11 mouse cellular contexts compared by ENCODE assay signal in genomic region chr9:115038215-115038614, GRCm38 (mm10). TPM values are rescaled to one million over a fixed set of nuclear protein-coding genes. Genes with fewer than 3 reads are reported as not detected.
DNase-seq lines count a peak whose midpoint lies in the region; ATAC-seq and TF ChIP-seq lines count a peak whose summit lies in the region.
"Had no signal": no experiment of that assay in that cellular context is flagged by ENCODE, and none has a peak within 500 bp of the region (broad histone marks: within the 10 kb centered on the region; RNA-seq: fewer than 3 reads in every experiment).

No protein-coding gene starts in this region.

- H3K27me3 ChIP-seq in embryonic facial prominence, embryonic 11.5 days (ENCODE audit: control insufficient read depth, insufficient read depth, low read length), result no peaks in the 10 kb centered on the region
- no peaks in the 10 kb centered on the region for H3K27me3 ChIP-seq in embryonic facial prominence, embryonic 10.5 days (replicated peaks; ENCODE audit: low read depth, poor library complexity, severe bottlenecking)
- H3K27me3 ChIP-seq in hindbrain, embryonic 12.5 days, result peaks cover 6% of the 10 kb centered on the region; the same call in 1 of the 2 replicates
- H3K27me3 ChIP-seq in neural tube, embryonic 15.5 days (replicated peaks), result no peaks in the 10 kb centered on the region
- no peaks in the 10 kb centered on the region for H3K27me3 ChIP-seq in liver, postnatal 0 days (ENCODE audit: insufficient read depth, low read length)
- H3K27me3 ChIP-seq: limb, embryonic 13.5 days had no signal

- no peaks in the 10 kb centered on the region for H3K9me3 ChIP-seq in embryonic facial prominence, embryonic 11.5 days (replicated peaks; ENCODE audit: control insufficient read depth, low read length)
- no peaks in the 10 kb centered on the region for H3K9me3 ChIP-seq in embryonic facial prominence, embryonic 10.5 days
- no peaks in the 10 kb centered on the region for H3K9me3 ChIP-seq in hindbrain, embryonic 12.5 days (replicated peaks)
- no peaks in the 10 kb centered on the region for H3K9me3 ChIP-seq in neural tube, embryonic 15.5 days (replicated peaks)
- no peaks in the 10 kb centered on the region for H3K9me3 ChIP-seq in liver, postnatal 0 days (ENCODE audit: low read length)
- H3K9me3 ChIP-seq: limb, embryonic 13.5 days had no signal

- H3K4me1 ChIP-seq in embryonic facial prominence, embryonic 11.5 days (ENCODE audit: control insufficient read depth, insufficient read depth, low read length), result no peaks in the 10 kb centered on the region; the same call in 1 of the 2 replicates
- peaks cover 24% of the 10 kb centered on the region for H3K4me1 ChIP-seq in embryonic facial prominence, embryonic 10.5 days
- H3K4me1 ChIP-seq in hindbrain, embryonic 12.5 days, result peaks cover 20% of the 10 kb centered on the region
- H3K4me1 ChIP-seq in neural tube, embryonic 15.5 days, result peaks cover 23% of the 10 kb centered on the region
- H3K4me1 ChIP-seq in liver, postnatal 0 days (ENCODE audit: insufficient read depth), result no peaks in the 10 kb centered on the region

- H3K4me2 ChIP-seq in embryonic facial prominence, embryonic 11.5 days (ENCODE audit: low read depth, low read length), result no peak overlapping the region
- 0 out of 2 replicates have a peak overlapping the region, but pooled peaks have one; percentile 4 for H3K4me2 ChIP-seq in hindbrain, embryonic 12.5 days (replicated peaks)
- H3K4me2 ChIP-seq in neural tube, embryonic 15.5 days, result peak overlapping the region; percentile 27
- H3K4me2 ChIP-seq in liver, postnatal 0 days (ENCODE audit: low read depth, low read length), result no peak overlapping the region
- H3K4me2 ChIP-seq: limb, embryonic 13.5 days had no signal

- H3K27ac ChIP-seq in embryonic facial prominence, embryonic 11.5 days (replicated peaks; ENCODE audit: low read depth, low read length), result no peak overlapping the region
- no peak overlapping the region for H3K27ac ChIP-seq in embryonic facial prominence, embryonic 10.5 days (replicated peaks)
- H3K27ac ChIP-seq in hindbrain, embryonic 12.5 days, result peak overlapping the region; percentile 30; the same call in 1 of the 2 replicates
- peak overlapping the region; percentile 41; the same call in 1 of the 2 replicates for H3K27ac ChIP-seq in neural tube, embryonic 15.5 days (replicated peaks)
- H3K27ac ChIP-seq in liver, postnatal 0 days (ENCODE audit: low read depth), result no peak overlapping the region
- H3K27ac ChIP-seq in left cerebral cortex, adult 2 months, result no peak overlapping the region
- H3K27ac ChIP-seq: limb, embryonic 13.5 days had no signal

- intact Hi-C loops in left cerebral cortex, adult 2 months (cut with DNase I), result no loop called here

- DNase-seq in embryonic facial prominence, embryonic 11.5 days (ENCODE audit: low spot score), result peak; percentile 49
- DNase-seq in embryonic facial prominence, embryonic 10.5 days (ENCODE audit: low spot score), result no peak
- DNase-seq in lung, postnatal 25 days (ENCODE audit: low spot score), result peak; percentile 21
- no peak for DNase-seq in lung, postnatal 4 days
- no peak for DNase-seq in liver, postnatal 0 days
- DNase-seq in left cerebral cortex, adult 2 months (ENCODE audit: extremely low spot score in 1 of 2, low spot score in 2 of 2), result no peak
- DNase-seq: gastrocnemius, postnatal 25 days; right cerebral cortex, postnatal 25 days had no signal

- no peaks in the 10 kb centered on the region for H3K36me3 ChIP-seq in embryonic facial prominence, embryonic 11.5 days (replicated peaks; ENCODE audit: control insufficient read depth, insufficient read depth, low read depth, low read length)
- H3K36me3 ChIP-seq in embryonic facial prominence, embryonic 10.5 days (replicated peaks), result no peaks in the 10 kb centered on the region
- no peaks in the 10 kb centered on the region for H3K36me3 ChIP-seq in hindbrain, embryonic 12.5 days
- no peaks in the 10 kb centered on the region for H3K36me3 ChIP-seq in neural tube, embryonic 15.5 days
- no peaks in the 10 kb centered on the region for H3K36me3 ChIP-seq in liver, postnatal 0 days (replicated peaks; ENCODE audit: insufficient read depth, low read length)
- H3K36me3 ChIP-seq: limb, embryonic 13.5 days had no signal

- TF ChIP-seq EP300 in liver, postnatal 0 days (IDR thresholded peaks at IDR 0.05; ENCODE audit: low read depth), result no peak

- ATAC-seq in embryonic facial prominence, embryonic 11.5 days (replicated peaks; ENCODE audit: insufficient number of reproducible peaks, low FRiP score, low TSS enrichment, low read depth), result 0 out of 2 replicates have a peak, but pooled peaks have one; percentile 31
- peak; percentile 67 for ATAC-seq in hindbrain, embryonic 12.5 days (ENCODE audit: low FRiP score)
- ATAC-seq in neural tube, embryonic 15.5 days (ENCODE audit: low FRiP score), result peak; percentile 67
- ATAC-seq in liver, postnatal 0 days, result no peak

- no peak overlapping the region for H3K4me3 ChIP-seq in embryonic facial prominence, embryonic 11.5 days (ENCODE audit: low read depth, low read length)
- H3K4me3 ChIP-seq in embryonic facial prominence, embryonic 10.5 days, result no peak overlapping the region
- H3K4me3 ChIP-seq in hindbrain, embryonic 12.5 days, result no peak overlapping the region
- H3K4me3 ChIP-seq in neural tube, embryonic 15.5 days (replicated peaks), result no peak overlapping the region
- no peak overlapping the region for H3K4me3 ChIP-seq in liver, postnatal 0 days (ENCODE audit: low read depth, low read length)
- no peak overlapping the region for H3K4me3 ChIP-seq in left cerebral cortex, adult 2 months
- H3K4me3 ChIP-seq: limb, embryonic 13.5 days had no signal

- no peak for TF ChIP-seq CTCF in liver, postnatal 0 days (IDR thresholded peaks at IDR 0.05; ENCODE audit: low read depth)
- no peak for TF ChIP-seq CTCF in left cerebral cortex, adult 2 months (IDR thresholded peaks at IDR 0.05)

- 22% methylated on average over 14 of the region's 14 CpGs for WGBS in embryonic facial prominence, embryonic 11.5 days
- WGBS in embryonic facial prominence, embryonic 10.5 days, result 22% methylated on average over 14 of the region's 14 CpGs
- 17% methylated on average over 14 of the region's 14 CpGs for WGBS in hindbrain, embryonic 12.5 days
- 8% methylated on average over 14 of the region's 14 CpGs for WGBS in neural tube, embryonic 15.5 days
- WGBS in liver, postnatal 0 days (ENCODE audit: insufficient replicate concordance), result 53% methylated on average over 14 of the region's 14 CpGs

- no peak overlapping the region for H3K9ac ChIP-seq in embryonic facial prominence, embryonic 11.5 days (replicated peaks; ENCODE audit: low read length)
- H3K9ac ChIP-seq in hindbrain, embryonic 12.5 days, result no peak overlapping the region
- H3K9ac ChIP-seq in neural tube, embryonic 15.5 days (replicated peaks), result 0 out of 2 replicates have a peak overlapping the region, but pooled peaks have one; percentile 18
- H3K9ac ChIP-seq in liver, postnatal 0 days (replicated peaks), result no peak overlapping the region
- H3K9ac ChIP-seq: limb, embryonic 13.5 days had no signal

RNA-seq across cellular contexts. Expression of gene Rps27rt, which starts 55.7 kb away (rescaled TPM):
- polyA plus RNA-seq in embryonic facial prominence, embryonic 11.5 days (2014; fragmentation: Nextera tagmentation; extraction: Ambion mirVana), result 380 and 405 TPM in 2 replicates
- 232 and 250 TPM in 2 replicates for polyA plus RNA-seq in embryonic facial prominence, embryonic 10.5 days (2016; fragmentation: Nextera tagmentation; extraction: Ambion mirVana)
- 350 and 413 TPM in 2 replicates for polyA plus RNA-seq in hindbrain, embryonic 12.5 days (2016; fragmentation: Nextera tagmentation; extraction: Ambion mirVana)
- polyA plus RNA-seq in neural tube, embryonic 15.5 days (2015; fragmentation: Nextera tagmentation; extraction: Ambion mirVana), result 186 and 258 TPM in 2 replicates
- polyA plus RNA-seq in liver, postnatal 0 days (2015; fragmentation: Nextera tagmentation; extraction: Ambion mirVana), result 300 and 353 TPM in 2 replicates
- total RNA-seq in left cerebral cortex, adult 2 months (2021), result 10 to 100 TPM; 14.7 to 28.5 TPM

RNA-seq across cellular contexts. Expression of gene Osbpl10, which starts 59.8 kb away (rescaled TPM):
- 0.90 and 0.92 TPM in 2 replicates for polyA plus RNA-seq in embryonic facial prominence, embryonic 11.5 days (2014; fragmentation: Nextera tagmentation; extraction: Ambion mirVana)
- polyA plus RNA-seq in embryonic facial prominence, embryonic 10.5 days (2016; fragmentation: Nextera tagmentation; extraction: Ambion mirVana), result 1.1 and 1.3 TPM in 2 replicates
- 2.9 and 3.3 TPM in 2 replicates for polyA plus RNA-seq in hindbrain, embryonic 12.5 days (2016; fragmentation: Nextera tagmentation; extraction: Ambion mirVana)
- 3.1 and 8.1 TPM in 2 replicates for polyA plus RNA-seq in neural tube, embryonic 15.5 days (2015; fragmentation: Nextera tagmentation; extraction: Ambion mirVana)
- polyA plus RNA-seq in liver, postnatal 0 days (2015; fragmentation: Nextera tagmentation; extraction: Ambion mirVana), result 0.07 and 0.20 TPM in 2 replicates
- 10 to 100 TPM; 48.5 to 56.3 TPM for total RNA-seq in left cerebral cortex, adult 2 months (2021)

Comparison
In these comparisons a context has a peak if more than half of its experiments do, and no peak if none do; other contexts are left out.
1. DNase-seq: peak in embryonic facial prominence, embryonic 11.5 days (single experiment) and lung, postnatal 25 days (single experiment); none in embryonic facial prominence, embryonic 10.5 days (single experiment), lung, postnatal 4 days (0 of 2), liver, postnatal 0 days (single experiment) and left cerebral cortex, adult 2 months (0 of 2).
2. H3K27ac ChIP-seq: peak in hindbrain, embryonic 12.5 days (single experiment) and neural tube, embryonic 15.5 days (single experiment); none in embryonic facial prominence, embryonic 11.5 days (single experiment), embryonic facial prominence, embryonic 10.5 days (single experiment), liver, postnatal 0 days (single experiment) and left cerebral cortex, adult 2 months (single experiment).
3. H3K4me2 ChIP-seq: peak in hindbrain, embryonic 12.5 days (single experiment) and neural tube, embryonic 15.5 days (single experiment); none in embryonic facial prominence, embryonic 11.5 days (single experiment) and liver, postnatal 0 days (single experiment).